Mouse (Mus musculus): Measurements from ENCODE around the gene Eif2ak3.

DNA sequence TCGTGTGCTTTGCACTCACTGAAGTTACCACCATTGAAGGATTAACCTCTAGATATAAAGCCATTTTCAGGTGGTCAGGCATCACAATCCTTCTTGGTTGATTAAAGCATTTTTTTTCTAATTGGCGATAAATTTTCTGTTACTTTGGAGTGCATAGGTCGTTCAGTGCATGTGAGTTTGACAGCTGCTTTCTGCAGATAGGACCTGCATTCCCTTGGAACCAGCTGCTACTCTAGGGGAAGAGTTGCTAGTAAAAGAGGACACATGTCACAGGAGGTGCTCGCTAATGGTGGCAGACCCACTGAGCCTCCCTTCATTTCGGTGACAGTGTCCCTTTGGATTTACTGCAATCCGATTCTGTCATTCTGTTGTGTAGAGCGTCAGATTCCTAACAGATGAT, 28.3 kb downstream of the Eif2ak3 start:
- TF ChIP-seq CTCF (IDR thresholded peaks at IDR 0.05; ENCODE audit: borderline replicate concordance, control insufficient read depth, extremely low read depth, insufficient read depth, low read length, poor library complexity), result no peak
- TF ChIP-seq POLR2A (IDR thresholded peaks at IDR 0.05; ENCODE audit: control insufficient read depth, extremely low read depth, insufficient read depth, low read length, poor library complexity), result no peak

Data from thymus, adult 2 months (tissue).